Mouse (Mus musculus) activated CD4-positive, CD25-positive, alpha-beta regulatory T cell, adult 4 months (primary cell): ENCODE measurements around the gene Borcs5. TPM values are rescaled to one million over a fixed set of nuclear protein-coding genes. Genes with fewer than 3 reads are reported as not detected.

Experiments
- ATAC-seq: one replicate; pipeline ENCODE4 v1.8.0; 2017
- polyA plus RNA-seq, 2 experiments: library from polyadenylated mRNA; unstranded; fragments of 100-300 nt; shearing (Covaris generic); gene quantifications; one replicate each; pipeline ENCODE4 v1.2.1; 2017

Borcs5 gene
- polyA plus RNA-seq, 2 experiments from 2014 or later, result 10.8 to 15.5 TPM

GRCm38 (mm10) chr6:134719156-134719555 lies 79.8 kb downstream of the Borcs5 start:
- ATAC-seq, result no peak

- no peak for ATAC-seq
Observed at GRCm38 (mm10) chr6:134720150-134720549, 80.8 kb downstream of the Borcs5 start.

GRCm38 (mm10) chr6:134721729-134722269 lies 82.5 kb downstream of the Borcs5 start:
- no peak for ATAC-seq

- ATAC-seq, result no peak
Observed at GRCm38 (mm10) chr6:134722906-134723305, 83.6 kb downstream of the Borcs5 start.

- no peak for ATAC-seq
Observed at GRCm38 (mm10) chr6:134723326-134723725, 84.0 kb downstream of the Borcs5 start.

- no peak for ATAC-seq
Observed at GRCm38 (mm10) chr6:134723833-134724553, 84.7 kb downstream of the Borcs5 start.

GRCm38 (mm10) chr6:134725406-134725805 lies 86.1 kb downstream of the Borcs5 start:
- no peak for ATAC-seq

GRCm38 (mm10) chr6:134730978-134731377 lies 91.7 kb downstream of the Borcs5 start:
- ATAC-seq, result no peak

- no peak for ATAC-seq
Observed at GRCm38 (mm10) chr6:134732813-134733212, 93.5 kb downstream of the Borcs5 start.

GRCm38 (mm10) chr6:134733800-134734221 lies 94.5 kb downstream of the Borcs5 start:
- no peak for ATAC-seq

- no peak for ATAC-seq
Observed at GRCm38 (mm10) chr6:134736853-134737252, 97.5 kb downstream of the Borcs5 start.

- peak; percentile 68 for ATAC-seq
Observed at GRCm38 (mm10) chr6:134743568-134743967, 104.3 kb downstream of the Borcs5 start.

GRCm38 (mm10) chr6:134745876-134746275 lies 106.6 kb downstream of the Borcs5 start:
- ATAC-seq, result no peak

- no peak for ATAC-seq
Observed at GRCm38 (mm10) chr6:134748126-134748525, 108.8 kb downstream of the Borcs5 start.

- no peak for ATAC-seq
Observed at GRCm38 (mm10) chr6:134751087-134751486, 111.8 kb downstream of the Borcs5 start.

- peak; percentile 25 for ATAC-seq
Observed at GRCm38 (mm10) chr6:134751883-134752647, 112.8 kb downstream of the Borcs5 start.

- no peak for ATAC-seq
Observed at GRCm38 (mm10) chr6:134753412-134753811, 114.1 kb downstream of the Borcs5 start.

GRCm38 (mm10) chr6:134753858-134754257 lies 114.5 kb downstream of the Borcs5 start:
- no peak for ATAC-seq

- ATAC-seq, result no peak
Observed at GRCm38 (mm10) chr6:134756058-134756457, 116.7 kb downstream of the Borcs5 start.
